Mouse (Mus musculus): Measurements from ENCODE around the gene Myh3.
A peak's percentile ranks its signal among the peaks of the same experiment; 100 is the strongest.

Gene Myh3

GRCm38 (mm10) chr11:67104714-67105113 is 26.6 kb downstream of the Myh3 start:
- DNase-seq (ENCODE audit: low read depth, low spot score): no peak

GRCm38 (mm10) chr11:67105689-67106088 is 27.6 kb downstream of the Myh3 start:
- DNase-seq (ENCODE audit: low read depth, low spot score): no peak

GRCm38 (mm10) chr11:67106973-67107372 is 28.9 kb downstream of the Myh3 start:
- DNase-seq (ENCODE audit: low read depth, low spot score): no peak

- DNase-seq (ENCODE audit: low read depth, low spot score): peak; percentile 82
These were observed 32.3 kb downstream of the Myh3 start for GRCm38 (mm10) chr11:67110168-67110948.

GRCm38 (mm10) chr11:67112019-67112850 is 34.1 kb downstream of the Myh3 start:
- DNase-seq (ENCODE audit: low read depth, low spot score): peak; percentile 86

- peak; percentile 86 for DNase-seq (ENCODE audit: low read depth, low spot score)
These were observed 34.7 kb downstream of the Myh3 start for GRCm38 (mm10) chr11:67112851-67113202.

GRCm38 (mm10) chr11:67113381-67113780 is 35.3 kb downstream of the Myh3 start:
- DNase-seq (ENCODE audit: low read depth, low spot score): no peak

- DNase-seq (ENCODE audit: low read depth, low spot score): no peak
These were observed 36.2 kb downstream of the Myh3 start for GRCm38 (mm10) chr11:67114261-67114660.

- no peak for DNase-seq (ENCODE audit: low read depth, low spot score)
These were observed 36.8 kb downstream of the Myh3 start for GRCm38 (mm10) chr11:67114901-67115300.

- DNase-seq (ENCODE audit: low read depth, low spot score): no peak
These were observed 38.6 kb downstream of the Myh3 start for GRCm38 (mm10) chr11:67116725-67117124.

GRCm38 (mm10) chr11:67119539-67120070 is 41.5 kb downstream of the Myh3 start:
- DNase-seq (ENCODE audit: low read depth, low spot score): no peak

- no peak for DNase-seq (ENCODE audit: low read depth, low spot score)
These were observed 42.7 kb downstream of the Myh3 start for GRCm38 (mm10) chr11:67120697-67121294.

GRCm38 (mm10) chr11:67124943-67125342 is 46.8 kb downstream of the Myh3 start:
- DNase-seq (ENCODE audit: low read depth, low spot score): no peak

GRCm38 (mm10) chr11:67125361-67125760 is 47.3 kb downstream of the Myh3 start:
- DNase-seq (ENCODE audit: low read depth, low spot score): no peak

- no peak for DNase-seq (ENCODE audit: low read depth, low spot score)
These were observed 55.4 kb downstream of the Myh3 start for GRCm38 (mm10) chr11:67133526-67133925.

GRCm38 (mm10) chr11:67134654-67135053 is 56.6 kb downstream of the Myh3 start:
- no peak for DNase-seq (ENCODE audit: low read depth, low spot score)

GRCm38 (mm10) chr11:67135532-67135931 is 57.4 kb downstream of the Myh3 start:
- no peak for DNase-seq (ENCODE audit: low read depth, low spot score)

GRCm38 (mm10) chr11:67139556-67139955 is 61.5 kb downstream of the Myh3 start:
- no peak for DNase-seq (ENCODE audit: low read depth, low spot score)

- DNase-seq (ENCODE audit: low read depth, low spot score): no peak
These were observed 62.1 kb downstream of the Myh3 start for GRCm38 (mm10) chr11:67140175-67140574.

- DNase-seq (ENCODE audit: low read depth, low spot score): no peak
These were observed 62.9 kb downstream of the Myh3 start for GRCm38 (mm10) chr11:67141031-67141430.

- no peak for DNase-seq (ENCODE audit: low read depth, low spot score)
These were observed 63.9 kb downstream of the Myh3 start for GRCm38 (mm10) chr11:67142047-67142446.

- no peak for DNase-seq (ENCODE audit: low read depth, low spot score)
These were observed 65.0 kb downstream of the Myh3 start for GRCm38 (mm10) chr11:67143065-67143464.
